Mouse (Mus musculus) bone marrow macrophage, adult 2 months (primary cell): ENCODE data around the gene Zfp292. TPM values are rescaled to one million over a fixed set of nuclear protein-coding genes. Genes with fewer than 3 reads are reported as not detected.

Experiments used
- H3K27ac ChIP-seq: 2 replicates; pipeline ENCODE4 v1.5.1; 2012; ENCODE audit warnings: low read depth, low read length; ENCODE audit not compliant: insufficient read depth
- H3K4me1 ChIP-seq: 2 replicates; pipeline ENCODE4 v1.6.1; 2012; ENCODE audit warnings: low read length; ENCODE audit not compliant: control insufficient read depth, insufficient read depth
- H3K4me3 ChIP-seq: 2 replicates; pipeline ENCODE4 v1.5.1; 2012; ENCODE audit warnings: mild to moderate bottlenecking, low read length, moderate library complexity; ENCODE audit not compliant: insufficient read depth
- CTCF ChIP-seq: IDR thresholded peaks from 2 replicates; pipeline ENCODE4 v1.5.1; 2012; ENCODE audit warnings: low read depth, mild to moderate bottlenecking, low read length, moderate library complexity
- POLR2A ChIP-seq: IDR thresholded peaks from 2 replicates; pipeline ENCODE4 v1.6.1; 2012; ENCODE audit warnings: mild to moderate bottlenecking, low read depth, low read length, borderline replicate concordance
- polyA plus RNA-seq: library from polyadenylated mRNA; stranded (reverse); fragments of >200 nt; gene quantifications from 2 replicates; pipeline ENCODE4 v1.2.4, GENCODE M21; 2012; ENCODE audit not compliant: missing spikeins, insufficient read depth, insufficient read length

Gene Zfp292
- polyA plus RNA-seq, 1 experiment = 13.9 TPM

DNA sequence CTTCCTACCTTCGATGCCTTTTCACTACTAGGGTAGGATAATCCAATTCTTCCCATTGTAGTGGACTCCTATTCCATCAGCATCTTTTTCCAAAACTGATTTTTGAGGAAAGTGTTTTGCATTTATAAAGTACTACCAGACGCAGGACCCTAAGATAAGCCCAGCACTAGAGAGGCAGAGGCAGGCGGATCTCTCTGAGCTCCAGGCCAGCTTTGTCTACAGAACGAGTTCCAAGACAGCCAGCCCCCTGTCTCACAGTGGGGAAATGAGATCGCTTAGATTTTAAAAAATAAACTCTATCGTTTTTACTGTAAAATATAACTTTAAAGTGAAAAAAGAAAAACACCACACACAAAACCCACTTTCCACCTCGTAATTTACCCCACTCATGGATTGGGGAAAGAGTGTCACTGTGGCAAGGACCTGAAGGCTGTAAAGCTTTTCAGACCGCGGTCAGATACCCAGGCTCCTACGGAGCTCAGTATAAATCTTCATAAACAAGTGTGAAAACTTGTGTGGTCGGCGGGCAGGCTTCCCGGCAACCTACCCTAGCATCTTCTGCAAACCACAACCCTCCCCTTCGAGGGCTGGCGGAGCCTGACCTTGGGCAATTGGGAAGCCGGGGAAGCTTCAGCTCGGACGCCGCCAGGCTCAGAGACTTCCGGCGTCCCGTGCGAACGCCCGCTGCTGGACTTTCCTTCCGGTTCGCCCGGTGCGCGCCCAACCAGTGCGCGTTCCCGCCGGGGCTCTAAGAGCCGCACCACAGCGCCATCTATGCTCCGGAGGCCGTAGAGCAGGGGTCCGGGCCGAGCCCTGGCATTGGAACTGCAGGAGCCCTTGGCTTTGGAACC is 104.9 kb downstream of the Zfp292 start, which contains the start of gene Smim8:
TSS of gene Smim8 (minus strand) at position 747 of the 851 bp plus-strand sequence.
- Histone ChIP-seq H3K27ac (peak within 1 kb of the TSS; percentile 70), H3K4me1 (peaks cover 8% of the 10 kb centered on the region), H3K4me3 (peak within 1 kb of the TSS; percentile 91)
- TF ChIP-seq POLR2A (peak; percentile 83; the same call in 1 of the 2 replicates), CTCF (peak; percentile 44; the same call in 1 of the 2 replicates)

DNA sequence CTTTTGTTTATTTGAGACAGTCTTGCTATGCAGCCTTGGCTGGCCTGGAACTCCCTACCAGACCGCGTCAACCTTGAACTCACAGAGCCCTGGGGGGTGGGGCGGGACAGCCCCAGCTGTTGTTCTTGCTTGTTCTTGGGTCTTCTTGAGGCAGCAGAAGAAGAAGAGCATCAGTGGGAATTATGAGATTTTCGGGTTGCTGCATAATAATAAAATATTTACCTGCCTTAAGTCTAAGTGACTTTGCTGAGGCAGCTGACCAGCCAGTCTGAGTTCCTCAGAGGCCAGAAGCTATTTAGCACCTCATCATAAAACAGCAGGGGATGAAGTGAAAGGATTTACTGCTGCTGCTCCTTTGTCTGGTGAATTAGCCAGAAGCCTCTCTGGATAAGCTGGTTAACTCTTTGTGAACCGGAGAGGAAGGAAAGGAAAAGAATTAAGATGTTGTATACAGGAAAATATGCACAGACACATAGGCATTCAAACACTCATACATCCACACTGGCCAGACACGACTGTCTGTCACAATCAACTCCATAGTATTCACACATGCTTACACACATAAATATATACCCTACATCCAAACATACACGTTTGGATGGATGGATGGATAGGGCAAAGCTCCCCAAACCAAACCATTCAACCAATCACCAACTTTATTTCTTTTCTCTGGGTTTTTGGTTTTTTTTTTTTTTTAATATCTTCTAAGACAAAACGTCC is 110.9 kb downstream of the Zfp292 start:
- peaks cover 5% of the 10 kb centered on the region for H3K4me1 ChIP-seq
- H3K4me3 ChIP-seq = no peak overlapping the region
- no peak overlapping the region for H3K27ac ChIP-seq
- no peak for TF ChIP-seq POLR2A
- TF ChIP-seq CTCF = no peak

DNA sequence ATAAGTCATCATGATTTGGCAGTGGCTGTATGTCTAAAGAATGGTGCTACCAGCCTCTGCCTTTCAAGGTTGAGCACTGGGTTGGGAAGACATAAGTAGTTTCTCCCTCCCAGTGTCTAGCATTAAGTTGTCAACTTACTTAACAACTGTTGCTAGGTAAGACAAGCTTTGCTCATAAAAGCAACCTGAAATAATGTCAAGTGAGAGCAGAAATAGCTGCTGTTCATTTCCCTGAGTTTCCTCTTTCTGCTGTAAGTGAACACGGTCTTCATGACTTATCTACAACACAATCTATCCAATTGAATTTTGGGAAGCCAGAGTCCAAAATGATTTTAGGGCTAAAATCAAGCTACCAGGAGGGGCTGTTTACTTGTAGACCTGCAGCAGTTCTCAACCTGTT is 126.6 kb downstream of the Zfp292 start, which contains the start of gene Gm136:
TSS of gene Gm136 (minus strand) at position 101 of the 400 bp plus-strand sequence.
- Histone ChIP-seq H3K27ac (no peak within 1 kb of the TSS), H3K4me3 (no peak within 1 kb of the TSS), H3K4me1 (no peaks in the 10 kb centered on the region)
- TF ChIP-seq CTCF (no peak), POLR2A (no peak)

Other genes with a start within 250 kb of the Zfp292 start
- gene Slc35a1, start 195.5 kb downstream of the Zfp292 start, polyA plus RNA-seq = 17.1 and 17.6 TPM in 2 replicates
- not detected in 2 replicates for gene Cfap206, start 152.8 kb downstream of the Zfp292 start, polyA plus RNA-seq
- gene Gm136, start 126.7 kb downstream of the Zfp292 start, polyA plus RNA-seq = not detected in 2 replicates
- 19.9 and 24.2 TPM in 2 replicates for gene Smim8, start 104.5 kb downstream of the Zfp292 start, polyA plus RNA-seq
- not detected in 2 replicates for gene Cga, start 10.8 kb upstream of the Zfp292 start, polyA plus RNA-seq